Mouse (Mus musculus): Measurements from ENCODE around the gene Lmln.
"Not testable (repeated sequence)": the region's sequence is repeated elsewhere in the genome, so short reads cannot be mapped to it uniquely, and the experiment has no call there.

Lmln gene

DNA sequence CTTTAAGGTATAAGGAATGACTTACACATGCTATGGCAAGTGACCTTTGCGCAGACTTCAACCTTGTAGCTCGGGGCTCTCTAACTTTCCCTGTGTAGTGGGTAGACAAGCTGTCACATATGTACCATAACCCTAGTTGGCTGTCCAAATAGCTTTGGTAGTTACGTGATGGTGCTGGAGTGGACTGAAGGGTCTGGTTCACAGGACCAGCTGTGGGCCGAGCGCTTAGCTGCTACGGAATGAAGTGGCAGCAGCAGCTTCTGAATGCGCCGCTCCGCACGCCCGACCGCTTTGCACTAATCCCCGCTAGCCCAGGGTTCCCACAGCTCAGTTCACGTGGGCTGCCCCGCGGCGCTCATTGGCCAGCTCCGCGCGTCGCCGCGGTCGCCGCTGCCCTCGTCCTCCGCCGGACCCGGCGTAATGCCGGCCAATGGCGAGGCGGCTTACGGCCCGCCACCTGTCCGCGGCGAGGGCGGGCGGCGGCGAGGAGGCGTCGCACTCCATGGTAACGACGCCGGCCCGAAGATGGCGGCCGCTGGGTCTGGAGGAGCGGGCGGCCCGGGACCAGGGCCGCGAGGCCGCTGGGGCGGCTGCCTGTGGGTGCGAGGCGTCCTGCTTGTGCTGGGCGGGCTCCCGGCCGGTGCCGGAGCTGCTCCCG, at the start of gene Lmln:
Gene Lmln, plus strand, starts transcription at position 498 of the 658 bp plus-strand sequence.
- peak; percentile 72 for DNase-seq

DNA sequence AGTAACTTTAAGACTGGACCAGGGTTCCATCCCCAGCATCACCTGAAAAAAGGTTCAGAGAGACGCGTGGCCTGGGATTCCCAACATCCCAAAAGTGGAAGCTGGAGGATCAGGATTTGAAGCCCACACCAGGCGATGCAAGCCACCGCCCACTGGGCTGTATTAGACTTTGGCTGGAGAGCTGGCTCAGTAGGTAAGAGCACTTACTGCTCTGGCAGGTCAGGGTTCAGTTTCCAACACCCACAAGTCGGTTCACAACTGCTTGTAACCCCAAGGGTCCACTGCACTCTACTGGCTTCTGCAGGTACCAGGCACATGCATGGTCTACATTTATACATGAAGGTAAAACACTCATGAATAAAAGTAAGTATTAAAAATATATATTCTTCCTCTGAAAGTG, 48.5 kb upstream of the Lmln start:
- no peak for DNase-seq

DNA sequence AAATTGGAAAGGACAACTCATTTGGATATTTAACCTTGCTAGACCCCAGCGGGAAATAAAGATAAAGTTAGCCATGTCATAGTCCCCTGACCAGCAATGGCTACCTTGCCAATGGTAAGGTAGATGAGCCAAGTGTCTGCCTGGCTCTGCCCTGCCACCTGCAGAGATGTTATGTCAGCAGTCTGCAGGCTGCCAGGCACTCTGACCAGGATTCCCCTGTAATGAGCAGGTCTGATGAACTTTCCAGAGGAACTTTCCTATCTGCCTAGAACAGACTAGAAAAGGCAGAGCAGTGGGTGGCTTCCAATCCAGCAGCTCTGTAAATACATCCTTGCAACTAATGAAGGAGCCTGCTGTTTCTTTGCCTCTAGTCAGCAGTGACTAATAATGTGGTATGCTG, 47.4 kb upstream of the Lmln start:
- no peak for DNase-seq

DNA sequence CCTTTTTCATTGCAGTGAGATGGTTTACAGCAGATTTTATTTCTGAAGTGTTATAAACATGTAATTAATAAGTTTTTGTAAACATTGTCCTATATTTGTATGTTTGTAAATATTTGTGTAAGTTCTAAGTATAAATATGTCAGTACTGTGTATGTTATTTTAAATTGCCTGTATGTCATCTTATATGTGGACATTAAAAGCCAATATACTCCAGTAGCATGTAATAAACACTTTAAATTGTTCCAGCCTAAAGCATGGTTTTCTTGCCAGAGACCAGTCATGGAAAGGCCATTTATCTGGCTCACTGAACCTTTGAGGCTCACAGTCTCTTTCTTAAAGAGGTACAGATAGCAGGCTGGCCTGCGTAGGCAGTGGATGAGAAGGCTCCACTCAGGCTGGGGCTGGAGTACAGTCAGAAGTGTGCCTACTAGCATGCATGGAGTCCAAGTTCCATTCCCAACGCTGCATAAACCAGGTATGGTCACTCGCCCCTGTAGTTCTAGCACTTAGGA, 46.9 kb upstream of the Lmln start:
- DNase-seq = no peak

DNA sequence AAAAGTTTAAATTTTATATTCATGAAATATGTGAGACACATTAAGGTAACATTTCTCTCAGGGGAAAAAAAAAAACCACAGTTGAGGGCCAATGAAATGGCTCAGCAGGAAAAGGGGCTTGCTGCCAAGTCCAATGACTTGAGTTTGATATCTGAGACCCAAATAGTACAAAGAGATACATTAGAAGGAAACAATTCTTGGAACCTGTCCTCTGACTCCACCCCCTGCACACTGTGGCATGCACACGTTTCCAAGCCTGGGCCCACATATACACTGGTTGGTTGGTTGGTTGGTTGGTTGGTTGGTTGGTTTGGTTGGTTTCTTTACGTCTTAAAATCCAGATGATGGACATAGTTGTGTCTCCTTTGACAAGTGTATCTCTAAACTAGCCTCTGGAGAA, 46.3 kb upstream of the Lmln start:
- no peak for DNase-seq

DNA sequence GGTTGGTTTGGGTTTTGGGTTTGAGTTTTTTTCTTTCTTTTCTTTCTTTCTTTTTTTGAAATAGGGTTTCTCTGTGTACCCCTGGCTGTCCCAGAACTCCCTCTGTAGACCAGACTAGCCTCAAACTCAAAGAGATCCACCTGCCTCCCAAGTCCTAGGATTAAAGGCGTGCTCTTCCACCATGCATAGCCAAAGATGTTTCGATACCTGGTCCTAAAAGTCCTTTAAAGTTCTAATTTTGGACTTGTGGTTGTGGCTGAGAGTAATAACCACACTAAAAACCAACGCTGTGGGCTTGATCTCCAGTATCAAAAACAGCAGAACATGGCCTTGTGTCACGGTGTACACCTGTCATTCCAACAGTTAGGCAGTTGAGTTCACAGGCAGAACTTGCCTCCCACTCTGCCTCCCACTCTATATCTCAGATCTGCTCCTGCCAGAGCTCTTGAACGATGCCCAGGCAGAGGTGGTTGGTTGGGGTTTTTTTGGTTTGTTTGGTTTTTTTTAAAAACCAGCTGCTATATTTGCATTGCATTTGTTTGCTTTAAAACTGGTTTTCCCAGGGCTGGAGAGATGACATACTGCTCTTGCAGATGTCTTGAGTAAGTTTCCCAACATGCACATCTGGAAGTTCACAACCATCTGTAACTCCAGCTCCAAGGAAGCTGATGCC, 44.5 kb upstream of the Lmln start:
- no peak for DNase-seq

DNA sequence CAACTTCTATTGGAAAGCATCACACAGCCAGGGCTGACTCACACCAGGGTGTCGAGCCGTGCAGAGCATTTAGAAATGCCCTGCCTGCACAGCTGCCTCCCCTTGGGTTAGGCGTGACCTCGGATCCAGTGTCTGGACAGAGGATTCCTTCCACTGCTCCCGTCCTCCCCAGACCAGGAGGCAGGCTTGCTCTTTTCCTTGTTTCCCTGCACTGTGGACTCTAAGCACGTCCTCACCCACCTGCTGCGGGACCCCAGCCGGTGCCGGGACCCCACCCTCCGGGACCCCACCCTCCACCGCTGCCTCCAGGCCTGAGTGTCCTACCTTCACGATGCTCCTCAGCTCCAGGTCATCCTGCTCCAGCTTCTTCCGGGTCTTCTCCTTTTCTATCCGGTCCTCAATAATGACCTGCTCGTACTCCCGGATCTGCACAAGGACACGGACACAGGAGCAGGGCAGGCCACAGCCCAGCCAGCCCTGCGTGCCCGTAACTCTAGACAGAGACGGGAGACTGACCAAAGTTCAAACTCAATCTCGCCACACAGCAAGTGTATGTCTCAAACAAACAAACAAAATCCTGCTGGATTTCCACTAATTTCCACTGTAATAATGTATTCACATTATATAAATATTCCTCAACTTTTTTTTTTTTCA, 43.1 kb upstream of the Lmln start:
- DNase-seq = no peak

DNA sequence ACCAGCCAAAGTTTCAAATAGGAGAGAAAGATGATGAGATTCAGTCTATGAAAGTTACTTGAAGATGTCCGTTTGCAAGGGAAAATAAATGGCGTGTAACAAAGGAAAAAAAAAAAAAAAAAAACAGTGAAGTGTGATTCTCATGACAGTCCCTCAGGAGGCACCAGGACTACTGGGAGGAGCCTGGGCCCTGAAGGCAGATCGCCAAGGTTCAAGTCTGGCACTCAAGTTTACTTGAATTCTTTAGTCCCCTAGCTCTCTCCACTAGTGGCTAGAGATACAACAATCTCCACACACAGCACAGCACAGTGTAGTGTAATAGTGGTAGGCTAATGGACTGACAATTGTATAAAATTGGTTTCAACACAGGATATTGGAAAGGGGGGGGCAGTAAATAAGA, 40.9 kb upstream of the Lmln start:
- no peak for DNase-seq

DNA sequence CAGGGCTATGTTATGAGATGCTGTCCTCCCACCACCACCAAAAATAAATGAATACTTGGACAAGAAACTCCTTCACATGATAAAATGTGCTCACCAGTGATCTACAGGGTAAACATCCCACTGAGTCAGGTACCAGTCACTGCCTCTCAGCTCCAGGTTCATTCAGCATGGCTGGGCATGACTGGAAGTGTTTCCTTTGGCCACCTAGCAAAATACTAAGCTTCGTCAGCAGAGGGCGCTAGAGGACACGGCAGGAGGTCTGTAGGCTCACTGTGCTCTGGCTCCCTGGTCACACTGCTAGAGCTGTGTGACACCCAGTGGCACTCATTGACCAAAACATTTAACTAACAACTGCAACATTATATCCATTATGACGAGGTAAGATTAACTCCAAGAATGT, 38.6 kb upstream of the Lmln start:
- DNase-seq = peak; percentile 95

DNA sequence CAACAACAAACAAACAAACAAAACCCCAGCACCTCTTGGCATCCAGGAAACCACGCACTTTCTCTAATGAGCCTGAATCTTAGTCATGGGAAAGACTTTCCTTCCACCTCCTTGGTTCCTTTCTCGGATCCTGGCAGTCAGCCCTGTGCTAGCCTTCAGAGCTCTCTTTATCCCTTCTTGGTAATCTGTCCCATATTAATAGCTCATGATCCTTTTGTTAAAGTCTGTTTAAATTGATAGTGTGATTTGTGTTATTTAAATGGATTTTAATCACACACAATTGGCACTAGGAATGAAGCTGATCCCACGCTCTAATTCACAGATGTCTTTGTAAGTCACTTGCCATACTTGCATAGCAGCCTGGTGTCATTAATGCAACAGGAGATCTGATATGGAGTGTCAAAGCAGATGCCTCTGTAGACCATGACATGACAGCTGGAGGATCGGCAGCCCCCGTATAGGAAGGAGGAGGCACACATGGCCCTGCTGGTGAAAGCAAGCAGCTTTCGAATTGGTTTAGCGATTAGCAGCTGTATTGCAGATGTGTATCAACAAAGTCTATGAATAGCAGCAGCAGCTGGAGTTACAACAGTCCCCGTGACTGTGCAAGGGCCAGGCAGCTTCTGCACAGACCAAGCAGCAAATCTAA, 37.7 kb upstream of the Lmln start:
- peak; percentile 45 for DNase-seq

DNA sequence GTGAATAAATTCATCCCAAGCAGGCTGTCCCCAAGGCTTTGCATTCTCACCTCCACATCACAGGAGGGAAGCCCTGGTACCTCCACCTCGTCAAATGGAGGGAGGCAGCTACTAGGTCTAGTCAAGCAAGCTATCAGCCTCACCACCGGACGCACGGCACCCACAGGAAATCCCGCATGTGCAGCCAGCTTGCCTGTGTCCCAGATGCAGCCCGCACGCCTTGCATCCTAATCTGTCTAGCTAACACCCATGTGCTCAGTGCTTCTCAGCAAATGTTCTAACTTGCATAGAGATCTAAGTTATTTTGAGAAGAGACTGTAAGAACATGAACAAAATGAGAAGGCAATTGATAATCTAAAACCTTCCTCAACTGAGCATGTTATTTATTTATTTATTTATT, 36.0 kb upstream of the Lmln start:
- DNase-seq = peak; percentile 47

DNA sequence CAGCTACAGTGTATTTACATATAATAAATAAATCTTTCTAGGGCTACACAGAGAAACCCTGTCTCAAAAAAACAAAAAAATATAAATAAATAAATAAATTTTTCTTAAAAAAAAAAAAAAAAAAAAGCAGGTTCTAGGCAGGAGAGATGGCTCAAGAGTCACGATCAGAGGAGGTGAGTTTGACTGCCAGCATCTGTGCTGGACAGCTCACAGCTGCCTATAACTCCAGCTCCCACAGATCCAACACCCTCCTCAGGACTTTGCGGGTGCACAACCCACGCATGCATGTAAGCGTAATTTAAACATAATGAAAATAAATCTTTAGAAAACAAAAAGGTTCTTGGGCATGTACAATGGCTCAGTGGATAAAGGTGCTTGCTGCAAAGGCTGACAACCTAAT, 26.3 kb upstream of the Lmln start:
- no peak for DNase-seq

DNA sequence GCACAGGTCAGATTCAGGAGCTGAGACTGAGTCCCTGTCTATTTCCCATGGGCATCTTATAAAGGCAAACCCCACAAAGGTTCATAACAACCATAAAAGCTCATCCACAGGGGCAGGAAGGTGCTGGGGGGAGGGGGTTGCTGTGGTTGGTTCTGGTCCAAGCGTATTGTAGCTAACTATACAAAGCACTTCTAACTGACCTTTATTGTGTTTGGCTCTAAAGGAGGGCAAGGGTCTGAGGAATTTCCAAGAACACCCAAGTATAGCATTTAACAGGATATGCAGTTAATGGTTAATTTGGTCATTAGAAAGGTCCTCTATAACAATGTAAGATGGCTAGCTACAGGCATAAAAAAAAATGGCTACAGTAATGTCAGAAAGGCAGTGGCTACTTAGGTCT, 19.6 kb upstream of the Lmln start:
- no peak for DNase-seq

DNA sequence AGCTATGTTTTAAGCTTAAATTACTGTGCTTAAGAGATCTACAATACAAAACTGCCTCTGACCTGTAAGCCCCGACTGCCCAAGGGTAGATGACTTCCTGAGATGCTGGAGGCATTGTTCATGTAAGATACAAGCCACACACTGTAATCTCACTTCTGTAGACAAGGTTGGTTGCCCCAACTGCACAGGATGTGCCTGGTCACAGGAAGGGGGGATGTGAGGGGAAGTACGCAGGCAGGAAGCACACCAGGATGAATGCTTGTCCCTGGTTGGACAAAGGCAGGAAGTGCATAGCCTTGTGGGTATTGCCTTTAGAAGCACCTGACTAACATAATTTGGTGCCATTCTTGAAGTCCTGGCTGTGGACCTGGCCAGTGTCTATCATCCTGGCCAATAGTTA, 19.1 kb upstream of the Lmln start:
- no peak for DNase-seq

DNA sequence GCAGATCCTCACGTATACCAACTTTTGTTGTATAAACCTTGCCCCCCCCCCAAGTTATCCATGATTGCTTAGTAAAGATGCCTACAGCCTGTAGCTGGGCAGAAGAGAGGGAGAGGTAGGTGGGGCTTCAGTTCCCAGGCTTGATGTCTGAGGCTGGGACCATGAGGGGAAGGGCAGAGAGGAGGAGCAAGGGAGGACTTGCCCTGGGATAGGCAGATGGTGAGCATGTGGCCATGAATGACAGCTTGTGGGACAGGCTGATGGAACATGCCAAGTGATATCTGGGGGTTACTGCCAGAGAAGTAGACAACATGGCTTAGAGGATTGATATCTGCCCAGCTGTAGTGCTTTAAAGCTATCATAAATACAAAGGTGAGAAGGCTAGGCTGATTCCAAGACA, 14.3 kb upstream of the Lmln start:
- DNase-seq = no peak

DNA sequence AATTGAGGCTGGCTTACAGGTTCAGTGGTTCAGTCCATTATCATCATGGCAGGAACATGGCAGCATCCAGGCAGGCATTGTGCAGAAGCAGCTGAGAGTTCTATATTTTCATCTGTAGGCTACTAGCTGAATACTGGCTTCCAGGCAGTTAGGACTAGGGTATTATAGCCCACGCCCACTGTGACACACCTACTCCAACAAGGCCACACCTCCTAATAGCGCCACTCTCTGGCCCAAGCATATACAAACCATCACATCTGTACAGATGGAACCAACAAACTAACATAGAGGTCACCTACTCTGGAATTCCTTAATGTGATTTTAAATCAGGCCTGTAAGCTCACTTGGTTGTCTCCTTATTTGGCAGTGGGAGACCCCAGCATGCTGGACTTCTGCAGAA, 13.6 kb upstream of the Lmln start:
- DNase-seq = no peak

DNA sequence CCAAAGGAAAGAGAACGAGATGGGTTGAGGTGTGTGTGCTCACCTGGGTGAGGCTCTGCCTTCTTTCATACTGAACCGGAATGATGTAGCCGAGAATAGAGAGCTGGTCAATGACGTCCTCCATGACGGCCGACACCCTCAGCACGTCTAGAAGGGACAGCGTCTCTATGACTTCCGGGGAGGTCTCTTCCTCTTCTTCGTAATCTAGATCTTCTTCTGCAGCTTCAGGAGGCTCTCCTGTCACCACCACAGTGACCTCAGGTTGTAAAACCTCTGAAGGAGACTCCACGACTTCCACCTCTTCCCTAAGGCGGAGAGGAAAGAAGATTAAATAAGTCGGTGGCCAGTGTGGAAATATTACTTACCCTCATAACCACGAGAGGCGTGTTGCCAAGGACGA, 12.5 kb upstream of the Lmln start:
- no peak for DNase-seq

DNA sequence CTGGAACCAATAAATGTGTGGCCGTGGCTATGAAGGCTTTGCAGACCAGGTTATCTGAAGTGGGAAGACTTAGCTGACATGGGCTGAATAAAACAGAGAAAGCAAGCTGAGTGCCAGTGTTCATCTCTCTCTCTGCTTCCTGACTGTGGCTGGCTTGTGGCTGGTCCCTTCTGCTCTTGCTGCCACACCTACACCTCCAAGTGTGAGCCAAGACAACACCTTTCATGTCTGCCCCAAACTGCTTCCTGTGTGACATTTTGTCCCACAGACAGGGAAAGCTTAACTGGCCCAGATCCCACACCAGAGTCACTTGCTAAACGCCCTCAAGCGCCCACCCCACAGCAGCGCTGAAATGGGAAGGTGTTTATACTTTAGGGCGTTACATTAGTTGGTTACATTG, 9.2 kb upstream of the Lmln start:
- no peak for DNase-seq

DNA sequence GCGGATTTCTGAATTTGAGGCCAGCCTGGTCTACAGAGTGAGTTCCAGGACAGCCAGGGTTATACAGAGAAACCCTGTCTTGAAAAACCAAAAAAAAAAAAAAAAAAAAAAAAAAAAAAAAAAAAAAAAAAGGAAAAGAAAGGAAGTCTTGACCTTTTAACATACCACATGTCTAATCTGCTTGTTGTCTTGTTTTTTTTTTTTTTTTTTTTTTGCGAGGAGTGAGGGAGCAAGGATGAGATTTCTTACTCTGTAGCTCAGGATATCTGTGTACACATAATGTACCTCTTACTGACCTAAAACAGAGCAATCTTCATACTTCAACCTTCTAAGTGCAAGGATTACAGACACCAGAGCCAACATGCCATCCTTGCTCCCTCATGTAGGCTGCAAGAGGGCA, 7.4 kb upstream of the Lmln start:
- not testable (repeated sequence) for DNase-seq

DNA sequence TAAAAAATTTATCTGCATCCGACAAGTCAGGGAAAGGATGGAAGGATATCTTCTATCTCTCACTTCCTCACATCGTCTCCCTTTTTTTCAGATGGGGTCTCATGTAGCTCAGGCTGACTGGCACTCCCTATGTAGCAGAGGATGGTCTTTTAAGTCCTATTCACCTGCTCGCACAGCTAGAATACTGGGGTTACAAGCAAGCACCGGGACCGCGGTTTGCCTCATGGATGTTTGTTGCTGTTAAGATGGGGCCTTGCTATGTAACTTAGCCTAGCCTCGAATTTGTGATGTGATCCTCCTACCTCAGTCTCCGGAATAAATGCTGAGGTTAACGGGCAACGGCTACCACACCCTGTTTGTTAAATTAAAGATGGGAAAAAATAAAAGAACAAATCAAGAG, 6.7 kb upstream of the Lmln start:
- peak; percentile 24 for DNase-seq

DNA sequence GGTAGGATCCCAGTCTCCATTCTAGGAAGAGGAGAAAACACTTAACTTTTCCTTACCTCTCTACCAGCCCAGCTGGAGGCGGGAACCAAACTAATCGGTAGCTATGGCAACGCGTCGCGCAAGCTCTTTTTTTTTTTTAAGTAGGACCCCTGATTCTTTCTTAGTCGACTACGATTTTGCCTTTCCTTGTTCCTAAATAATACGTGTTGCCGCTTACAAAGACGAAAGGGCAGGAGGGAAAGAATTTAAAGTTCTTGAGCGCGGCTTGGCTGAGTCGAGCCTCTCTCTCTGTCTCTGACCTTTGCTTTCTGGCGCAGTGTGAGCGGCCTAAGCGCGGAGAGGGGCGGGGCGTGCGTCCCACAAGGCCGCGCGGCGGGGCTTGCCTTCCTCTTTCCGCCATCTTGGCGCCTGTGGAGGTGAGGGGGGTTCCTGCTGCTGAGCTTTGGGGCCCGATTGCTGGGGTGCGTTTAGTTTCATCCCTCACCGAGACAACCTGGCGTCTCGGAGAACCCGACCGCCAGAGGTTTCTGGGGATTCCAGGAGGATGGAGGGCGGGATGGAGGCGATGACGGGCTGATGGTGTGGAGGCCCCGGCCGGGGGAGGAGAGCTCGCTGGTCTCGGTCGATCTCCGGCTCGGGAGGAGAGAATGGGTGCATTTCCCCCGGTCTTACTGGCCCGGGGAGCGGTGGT, 6.1 kb upstream of the Lmln start, which contains the start of the genes Iqcg and Rpl35a:
Gene Iqcg, minus strand, starts transcription at position 124 of the 691 bp plus-strand sequence.
Gene Rpl35a, plus strand, starts transcription at position 359 of the 691 bp plus-strand sequence.
- DNase-seq = peak; percentile 94

DNA sequence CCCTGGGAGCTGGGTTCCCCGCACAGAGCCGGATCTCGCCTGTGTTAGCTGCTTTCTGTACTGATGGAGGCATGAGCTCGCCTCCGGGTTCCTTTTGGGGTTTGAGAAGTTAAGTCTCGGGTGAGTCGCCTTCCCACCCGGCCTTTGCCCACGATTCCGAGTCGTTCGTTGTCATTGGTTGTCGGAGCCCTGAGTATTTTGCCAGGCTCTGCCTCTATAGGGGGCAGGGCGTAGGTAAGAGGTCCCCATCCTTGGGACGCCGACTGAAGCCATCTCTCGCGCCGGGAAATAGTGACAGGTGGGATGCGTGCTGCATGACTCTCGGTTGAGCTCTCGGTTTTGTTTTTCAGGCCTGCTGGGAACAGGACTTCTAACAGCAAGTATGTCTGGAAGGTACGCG, 5.5 kb upstream of the Lmln start:
- DNase-seq = no peak

DNA sequence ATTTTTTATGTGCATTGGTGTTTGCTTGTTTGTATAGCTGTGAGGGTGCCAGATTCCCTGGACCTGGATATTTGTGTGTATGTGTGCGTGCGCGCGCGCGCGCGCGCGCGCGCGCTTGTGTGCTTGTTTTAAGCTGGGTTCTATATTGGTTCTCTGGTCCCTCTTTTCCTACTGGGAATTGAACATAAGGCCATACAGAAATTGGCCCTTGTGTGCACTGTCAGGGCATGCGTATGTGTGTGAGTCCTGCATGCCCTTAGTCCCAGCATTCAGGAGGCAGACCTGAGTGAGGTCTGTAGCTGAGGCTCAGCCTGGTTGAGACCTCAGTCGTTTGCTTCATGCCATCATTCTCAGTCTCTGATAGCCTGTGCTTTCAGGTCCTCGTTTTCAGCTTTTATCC, 4.3 kb upstream of the Lmln start:
- no peak for DNase-seq

Data from thymus, postnatal 4 days (tissue).